Mouse (Mus musculus): ENCODE results near the gene Tsen54. TPM values are rescaled to one million over a fixed set of nuclear protein-coding genes. Genes with fewer than 3 reads are reported as not detected.

The Tsen54 gene
- total RNA-seq (2015; ENCODE audit: low replicate concordance): 4.0 and 12.6 TPM in 2 replicates
- total RNA-seq (2017; ENCODE audit: low replicate concordance): 3.6 and 4.3 TPM in 2 replicates

DNA sequence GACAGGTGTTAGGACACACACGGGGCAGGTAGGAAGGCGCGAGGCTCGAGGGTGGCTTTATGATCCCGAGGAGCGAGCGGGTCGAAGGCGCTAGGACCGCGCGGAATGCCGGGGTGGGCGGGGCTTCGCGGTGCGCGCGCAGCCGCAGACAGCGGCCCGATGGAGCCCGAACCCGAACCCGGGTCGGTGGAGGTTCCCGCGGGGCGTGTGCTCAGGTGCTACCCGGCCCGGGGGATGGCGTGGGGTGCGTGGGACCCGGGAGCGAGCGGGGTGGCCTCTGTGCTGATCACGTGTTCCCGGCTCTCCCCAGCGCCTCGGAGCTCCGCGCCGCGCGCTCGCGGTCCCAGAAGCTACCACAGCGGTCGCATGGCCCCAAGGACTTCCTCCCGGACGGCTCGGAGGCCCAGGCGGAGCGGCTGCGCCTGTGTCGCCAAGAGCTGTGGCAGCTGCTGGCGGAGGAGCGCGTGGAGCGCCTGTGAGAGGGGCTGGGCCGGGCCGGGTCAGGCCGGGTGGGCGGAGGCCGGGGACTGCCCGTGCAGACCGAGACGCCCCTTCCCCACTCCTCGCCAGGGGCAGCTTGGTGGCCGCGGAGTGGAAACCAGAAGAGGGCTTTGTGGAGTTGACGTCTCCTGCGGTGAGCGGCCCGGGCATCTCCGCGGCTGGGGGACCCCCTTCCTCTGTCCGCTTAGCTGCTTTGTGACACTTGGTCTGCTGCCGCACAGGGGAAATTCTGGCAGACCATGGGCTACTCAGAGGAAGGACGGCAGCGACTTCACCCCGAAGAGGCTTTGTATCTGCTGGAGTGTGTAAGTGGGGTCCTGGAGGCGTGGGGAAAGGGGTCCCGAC lies at the start of gene Tsen54:
TSS of gene Tsen54 (plus strand) at position 120 of the 846 bp plus-strand sequence.
- peak; percentile 58 for ATAC-seq (replicated peaks; ENCODE audit: low FRiP score, poor library complexity, severe bottlenecking)

DNA sequence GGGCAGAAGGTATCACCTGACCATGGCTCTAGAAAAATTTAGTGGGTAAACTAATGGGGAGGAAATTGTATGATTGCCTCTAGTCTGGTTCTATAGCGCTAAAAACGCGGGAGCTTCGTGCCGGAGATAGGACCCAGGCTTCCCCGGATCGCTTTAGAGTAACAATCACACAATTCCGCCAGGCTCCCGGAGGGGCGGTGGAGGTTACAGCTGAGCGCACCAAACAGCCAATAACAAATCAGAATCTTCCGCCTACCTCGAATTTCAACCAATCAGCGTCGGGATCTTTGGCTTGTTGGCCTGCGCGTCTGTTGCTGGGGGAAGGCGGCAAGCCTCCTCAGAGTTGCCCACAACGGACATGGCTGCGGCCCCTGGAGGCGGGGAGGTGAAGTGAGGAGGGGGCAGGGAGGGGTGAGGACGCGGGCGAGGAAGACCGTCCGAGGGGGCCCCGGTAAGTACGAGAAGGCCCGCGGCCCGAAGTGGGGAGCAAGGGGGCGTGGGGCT lies 49.4 kb upstream of the Tsen54 start, which contains the start of gene Tmem94:
TSS of gene Tmem94 (plus strand) at position 331 of the 504 bp plus-strand sequence.
- peak; percentile 94 for ATAC-seq (replicated peaks; ENCODE audit: low FRiP score, poor library complexity, severe bottlenecking)

DNA sequence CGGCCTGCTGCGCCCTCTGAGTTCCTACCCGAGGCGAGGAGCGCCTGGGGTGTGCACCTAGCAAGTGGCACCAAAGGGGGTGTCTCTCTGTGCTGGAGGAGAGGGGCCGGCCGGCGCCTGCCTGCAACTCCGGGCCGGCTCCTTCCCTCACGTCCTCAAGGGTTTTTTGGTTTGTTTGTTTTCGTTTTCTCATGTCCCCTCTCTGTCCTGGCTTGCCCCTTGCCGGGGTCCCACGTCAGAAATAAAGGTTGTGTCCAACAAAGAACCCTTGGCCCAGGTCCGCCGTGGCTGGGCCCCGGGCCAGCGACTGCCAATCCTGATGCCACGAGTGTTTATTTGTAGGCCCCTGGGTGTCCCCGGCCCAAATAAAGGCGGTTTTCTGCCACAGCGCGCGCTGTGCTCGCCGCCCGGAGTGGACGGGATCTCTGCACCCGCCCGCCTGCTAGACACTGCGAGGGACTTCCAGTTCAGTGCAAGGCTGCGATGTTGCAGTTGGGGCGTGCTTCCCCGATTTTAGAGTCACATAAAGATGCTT lies 48.9 kb upstream of the Tsen54 start:
- ATAC-seq (replicated peaks; ENCODE audit: low FRiP score, poor library complexity, severe bottlenecking): peak; percentile 77

DNA sequence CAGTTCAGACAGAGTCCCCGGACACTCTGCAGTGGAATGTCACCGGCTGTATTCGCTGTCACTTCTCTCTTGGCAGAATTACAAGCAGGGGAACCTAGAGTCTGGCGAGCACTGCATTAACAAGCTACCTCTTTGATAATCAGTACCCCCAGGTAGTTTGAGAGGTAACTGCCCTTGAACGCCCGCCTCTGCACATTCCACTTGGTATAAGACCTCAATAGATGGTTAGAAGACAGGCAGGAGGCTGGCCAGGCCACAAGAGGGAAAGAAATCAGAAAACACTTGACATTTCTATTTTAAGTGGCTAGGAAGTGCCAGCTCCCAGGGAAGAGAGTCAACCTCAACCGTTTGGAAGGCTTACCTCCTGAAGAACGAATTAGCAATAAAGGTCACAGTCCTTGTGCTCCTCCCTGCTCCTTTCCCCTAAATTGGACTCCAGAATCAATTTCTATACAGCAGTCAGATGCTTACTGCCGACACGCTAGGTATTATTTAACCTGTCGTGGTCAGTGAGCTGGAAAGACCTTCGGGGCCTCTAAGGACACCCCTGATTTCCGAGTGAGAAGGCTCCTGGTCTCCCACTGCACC lies 48.1 kb upstream of the Tsen54 start:
- no peak for ATAC-seq (replicated peaks; ENCODE audit: low FRiP score, poor library complexity, severe bottlenecking)

DNA sequence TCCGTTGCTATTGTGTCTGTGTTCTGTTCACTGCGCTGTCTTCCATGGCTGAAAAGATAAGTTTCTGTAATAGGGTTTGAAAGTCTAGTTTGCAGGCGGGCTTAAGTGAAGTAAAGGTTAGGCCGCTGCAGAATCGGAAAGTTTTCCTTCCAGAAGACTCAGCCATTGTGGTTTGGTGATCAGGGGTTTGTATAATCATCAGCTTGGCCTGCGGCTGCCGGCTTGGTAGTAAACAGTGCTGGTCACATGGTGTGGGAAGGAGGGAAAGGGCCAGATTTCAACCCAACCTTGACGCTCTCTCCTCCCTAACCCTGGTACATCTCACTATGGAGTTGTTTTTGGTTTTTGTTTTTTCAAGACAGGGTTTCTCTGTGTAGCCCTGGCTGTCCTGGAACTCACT lies 47.5 kb upstream of the Tsen54 start:
- no peak for ATAC-seq (replicated peaks; ENCODE audit: low FRiP score, poor library complexity, severe bottlenecking)

DNA sequence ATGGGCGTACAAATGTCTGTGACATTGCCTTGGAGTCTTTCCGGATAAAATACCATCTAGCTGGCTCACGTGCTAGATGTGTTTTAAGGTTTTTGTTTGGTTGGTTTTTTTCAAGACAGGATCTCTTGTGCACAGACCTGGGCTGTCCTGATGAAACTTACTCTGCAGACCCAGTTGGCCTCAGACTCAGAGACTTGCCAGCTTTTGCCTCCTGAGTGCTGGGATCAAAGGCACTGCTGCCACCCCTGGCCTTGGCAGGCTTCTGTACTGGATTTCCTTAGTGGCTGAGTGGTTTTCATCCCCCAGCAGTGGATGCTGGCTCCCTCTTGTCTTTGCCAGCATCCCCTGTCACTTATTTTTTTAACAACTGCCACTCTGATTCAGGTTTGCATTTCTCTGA lies 45.6 kb upstream of the Tsen54 start:
- ATAC-seq (replicated peaks; ENCODE audit: low FRiP score, poor library complexity, severe bottlenecking): no peak

DNA sequence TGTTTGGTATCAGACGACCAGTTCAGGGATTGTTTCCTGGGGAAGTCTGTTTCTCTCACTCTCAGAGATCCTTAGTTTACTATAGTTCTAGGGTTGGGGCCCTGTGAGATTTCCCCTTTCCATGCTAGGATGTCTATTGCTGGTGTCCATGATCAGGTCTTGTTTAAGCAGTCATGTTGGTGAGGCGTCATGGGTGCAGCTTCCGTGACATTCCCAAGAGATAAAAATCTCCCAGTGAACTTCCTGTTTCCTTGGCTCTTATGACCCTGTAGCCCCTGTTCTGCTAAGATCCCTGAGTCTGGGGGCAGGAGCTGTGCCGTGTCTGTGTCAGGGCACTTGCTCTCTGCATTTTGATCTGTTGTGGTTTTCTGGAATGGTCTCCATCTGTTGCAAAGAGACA lies 39.9 kb upstream of the Tsen54 start:
- ATAC-seq (replicated peaks; ENCODE audit: low FRiP score, poor library complexity, severe bottlenecking): no peak

DNA sequence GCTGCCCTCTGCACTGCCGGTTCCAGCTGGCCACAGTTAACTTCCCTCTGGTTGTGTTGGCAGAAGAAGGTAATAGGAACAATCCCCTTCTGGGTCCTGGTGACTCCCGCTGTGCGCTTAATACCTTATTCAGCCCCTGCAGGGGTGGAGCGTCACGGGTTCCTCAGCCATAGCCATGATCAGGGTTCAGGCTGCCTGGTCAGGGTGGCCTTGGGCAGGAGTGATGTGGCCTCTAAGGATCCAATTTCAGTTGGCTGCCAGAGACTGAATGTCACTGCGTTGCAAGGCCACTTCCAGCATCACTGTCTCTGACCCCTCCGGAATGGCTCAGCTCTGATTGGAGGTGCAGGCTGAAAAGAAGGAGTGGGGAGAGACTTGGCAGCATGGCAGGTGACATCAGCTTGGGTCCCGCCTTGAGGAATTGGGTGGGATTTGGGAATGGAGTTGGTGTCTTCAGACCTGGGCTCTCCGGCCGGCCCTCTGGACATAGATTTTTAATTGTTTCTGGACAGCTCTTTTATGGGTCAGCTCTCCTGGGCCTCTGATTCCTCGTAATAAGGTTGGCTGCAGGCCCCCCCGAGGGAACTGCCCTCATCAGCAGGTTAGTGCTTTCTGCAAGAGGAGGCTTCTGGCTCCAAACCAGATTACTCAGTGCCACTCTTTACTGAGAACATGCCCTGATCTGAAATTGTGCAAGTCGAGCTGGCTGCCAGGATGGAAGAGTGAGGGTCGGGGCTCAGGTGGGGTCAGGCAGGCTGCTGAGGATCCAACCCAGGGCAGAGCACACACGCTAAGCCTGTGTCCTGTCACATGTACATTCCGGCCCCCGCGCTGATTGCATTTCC lies 38.5 kb upstream of the Tsen54 start:
- no peak for ATAC-seq (replicated peaks; ENCODE audit: low FRiP score, poor library complexity, severe bottlenecking)

DNA sequence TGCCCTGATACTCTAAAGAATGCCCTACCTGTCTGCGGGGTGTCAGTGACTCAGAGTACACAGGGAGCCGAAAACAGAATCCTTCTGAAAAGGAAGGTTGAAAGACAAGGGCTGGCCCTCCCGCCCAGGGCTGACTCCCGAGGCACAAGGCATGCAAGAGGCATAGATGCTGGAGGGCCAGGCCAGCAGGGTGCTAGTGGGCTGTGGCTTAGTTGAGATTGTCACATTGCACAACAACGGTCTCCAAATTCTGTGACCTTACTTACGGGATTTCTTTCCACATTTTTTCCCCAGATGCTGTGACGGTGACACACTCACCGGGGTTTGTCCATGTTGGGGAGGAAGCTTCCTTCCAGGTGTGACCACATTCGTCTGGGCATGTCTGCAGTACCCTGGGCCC lies 37.6 kb upstream of the Tsen54 start:
- ATAC-seq (replicated peaks; ENCODE audit: low FRiP score, poor library complexity, severe bottlenecking): no peak

DNA sequence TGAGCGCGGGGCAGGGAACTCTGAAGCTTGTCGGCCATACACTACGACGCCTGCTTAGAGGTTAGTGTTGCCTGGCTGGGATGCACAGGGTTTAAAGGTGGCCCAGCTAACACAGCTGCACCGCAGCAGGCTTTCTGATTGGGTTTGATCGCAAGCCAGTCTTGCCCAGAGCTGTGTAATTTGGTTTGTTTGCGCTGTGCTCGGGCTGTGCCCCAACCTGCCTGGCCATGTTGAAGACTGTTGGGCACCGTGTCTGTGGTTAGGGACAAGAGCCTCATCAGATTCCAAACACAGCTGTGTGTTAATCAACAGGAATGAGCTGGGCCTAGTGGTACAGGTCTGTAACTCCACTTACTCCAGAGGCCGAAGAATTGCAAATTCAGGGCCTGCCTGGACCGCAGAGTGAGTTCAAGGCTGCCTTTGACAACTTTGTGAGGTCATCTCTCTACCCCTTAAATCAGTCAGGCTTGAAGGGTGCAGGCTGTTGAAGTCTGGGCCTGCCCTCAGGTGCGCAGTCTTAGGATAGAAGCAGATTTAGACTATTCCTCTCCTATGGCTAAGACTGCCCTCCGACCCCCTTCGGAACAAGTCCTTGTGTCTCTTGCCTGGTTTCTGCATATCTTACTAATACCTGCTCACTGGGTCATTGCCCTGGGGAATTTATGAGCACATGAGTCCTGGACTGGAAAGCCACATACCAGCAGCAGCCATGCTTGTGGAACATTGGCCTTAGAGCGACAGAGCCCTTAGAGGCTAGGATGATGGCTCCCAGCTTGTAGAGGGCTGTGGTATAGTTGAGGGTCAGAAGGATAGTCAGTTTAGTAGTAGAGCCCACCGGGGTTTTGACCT lies 36.8 kb upstream of the Tsen54 start:
- ATAC-seq (replicated peaks; ENCODE audit: low FRiP score, poor library complexity, severe bottlenecking): no peak

DNA sequence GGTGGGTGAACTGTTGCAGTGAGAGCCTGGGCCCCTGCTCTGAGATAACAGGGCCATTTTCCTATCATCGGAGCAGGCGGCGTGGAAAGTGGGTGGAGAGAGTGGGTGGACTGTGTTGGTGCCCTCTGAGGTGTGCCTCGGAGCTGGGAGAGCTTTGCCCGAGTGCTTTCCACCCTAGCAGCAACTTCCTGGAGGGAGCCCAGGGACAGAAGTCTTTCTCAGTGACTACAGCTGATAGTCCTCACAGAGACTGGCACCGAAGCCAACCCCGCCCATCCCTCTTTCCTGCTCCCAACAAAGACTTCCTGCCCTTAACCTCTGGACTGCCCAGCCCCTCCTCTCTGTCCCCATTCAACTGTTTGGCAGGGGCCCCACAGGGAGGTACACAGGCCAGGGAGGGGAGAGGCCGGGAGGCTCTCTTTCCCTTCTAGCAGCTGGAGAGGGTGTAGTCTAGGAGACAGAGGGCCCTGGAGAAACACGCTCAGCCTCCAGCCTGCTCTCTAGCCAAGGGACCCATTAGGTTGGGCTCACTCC lies 35.4 kb upstream of the Tsen54 start:
- ATAC-seq (replicated peaks; ENCODE audit: low FRiP score, poor library complexity, severe bottlenecking): peak; percentile 87

DNA sequence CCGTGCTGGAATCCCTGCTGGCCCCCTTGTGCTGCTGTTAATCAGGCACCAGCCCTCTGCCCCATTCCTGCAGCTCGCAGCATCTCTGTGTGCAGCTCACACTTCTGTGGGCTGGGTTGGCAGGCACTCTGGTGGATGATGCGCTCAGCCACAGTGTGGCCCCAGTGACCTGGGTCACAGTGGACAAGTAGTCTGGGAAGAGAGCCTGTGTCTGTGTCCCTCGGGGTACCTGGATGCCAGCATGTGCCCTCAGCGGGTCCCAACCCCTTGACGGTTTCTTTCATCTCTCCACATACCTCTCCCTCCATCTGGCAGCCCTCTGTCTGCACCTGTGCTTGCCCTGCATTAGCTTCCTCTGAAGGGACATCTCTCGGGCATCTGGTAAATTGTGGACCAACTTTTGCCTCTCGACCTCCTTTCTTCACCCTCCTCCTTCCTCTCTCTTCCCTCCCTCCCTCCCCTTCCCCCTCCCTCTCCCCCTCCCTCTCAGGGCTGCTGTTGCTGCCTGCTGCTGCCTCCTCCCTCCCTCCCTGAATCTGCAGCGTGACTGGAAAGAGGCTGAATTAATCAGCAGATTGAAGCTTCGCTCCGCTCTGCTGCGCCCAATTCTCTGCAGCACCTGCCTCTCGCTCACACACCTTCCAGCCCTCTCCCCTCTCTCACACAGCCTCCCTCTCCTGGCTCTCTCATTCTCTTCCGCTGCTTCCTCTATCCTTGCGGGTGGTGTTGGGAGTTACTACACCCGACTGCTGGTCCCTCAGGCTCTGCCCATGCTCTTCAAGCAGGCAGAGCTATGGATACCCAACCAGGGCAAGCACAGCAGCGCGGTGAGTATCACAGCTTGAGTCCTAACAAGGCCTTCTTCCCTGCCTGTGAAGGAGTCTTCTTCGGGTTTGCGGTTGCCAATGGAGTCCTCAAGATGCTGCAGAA lies 34.1 kb upstream of the Tsen54 start:
- no peak for ATAC-seq (replicated peaks; ENCODE audit: low FRiP score, poor library complexity, severe bottlenecking)

DNA sequence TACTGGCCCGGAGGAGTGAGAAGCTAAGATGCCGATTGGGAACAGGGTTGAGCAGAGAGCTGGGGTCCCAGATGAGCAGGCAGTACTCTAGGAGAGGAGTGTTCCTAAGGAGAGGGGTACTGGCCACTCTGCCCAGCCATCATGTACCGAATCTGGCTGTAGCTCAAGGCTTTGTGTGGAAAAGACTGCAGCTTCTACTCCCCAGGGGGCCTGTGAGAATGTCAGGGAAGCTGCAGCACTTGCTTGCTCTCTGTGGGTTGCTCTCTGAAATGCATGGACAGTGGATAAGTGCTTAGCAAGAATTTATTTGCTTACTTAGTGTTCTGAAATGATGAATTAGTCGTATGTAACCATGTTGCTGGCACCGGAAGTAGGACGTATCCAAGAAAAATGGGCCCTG lies 28.1 kb upstream of the Tsen54 start:
- ATAC-seq (replicated peaks; ENCODE audit: low FRiP score, poor library complexity, severe bottlenecking): no peak

DNA sequence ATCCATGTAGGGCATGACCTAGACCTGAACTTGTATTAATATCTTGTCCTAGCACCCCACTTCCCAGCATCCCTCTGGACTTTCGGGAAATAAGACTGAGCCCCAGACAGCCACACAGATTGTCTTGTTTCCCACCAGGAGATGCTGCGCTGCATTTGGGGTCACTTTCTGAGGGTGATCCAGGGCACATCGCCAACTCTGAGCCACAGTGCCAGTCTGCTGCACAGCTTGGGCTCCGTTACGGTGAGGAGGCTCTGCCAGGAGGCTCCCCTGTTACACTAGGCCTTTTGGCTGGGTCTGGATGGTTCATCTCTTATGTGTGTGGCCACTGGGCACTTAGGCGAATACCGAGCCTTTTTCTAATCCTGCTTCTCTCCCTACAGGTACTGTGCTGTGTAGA lies 24.7 kb upstream of the Tsen54 start:
- no peak for ATAC-seq (replicated peaks; ENCODE audit: low FRiP score, poor library complexity, severe bottlenecking)

DNA sequence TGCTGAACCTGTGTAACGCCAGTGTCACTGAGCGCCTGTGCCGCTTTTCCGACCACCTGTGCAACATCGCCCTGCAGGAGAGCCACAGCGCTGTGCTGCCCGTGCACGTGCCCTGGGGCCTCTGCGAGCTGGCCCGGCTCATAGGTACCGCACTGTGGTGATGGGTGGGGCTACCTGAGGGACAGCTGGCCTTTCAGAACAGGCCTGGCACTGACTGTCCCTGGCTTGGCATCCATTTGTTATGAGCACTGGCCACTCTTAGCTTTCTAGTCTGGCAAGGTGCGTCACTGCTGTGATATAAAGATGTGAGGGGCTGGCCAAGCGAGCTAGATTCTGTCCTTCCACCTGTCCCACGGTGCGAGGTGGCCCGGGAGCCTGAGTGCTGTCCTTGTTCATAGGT lies 22.6 kb upstream of the Tsen54 start:
- no peak for ATAC-seq (replicated peaks; ENCODE audit: low FRiP score, poor library complexity, severe bottlenecking)

DNA sequence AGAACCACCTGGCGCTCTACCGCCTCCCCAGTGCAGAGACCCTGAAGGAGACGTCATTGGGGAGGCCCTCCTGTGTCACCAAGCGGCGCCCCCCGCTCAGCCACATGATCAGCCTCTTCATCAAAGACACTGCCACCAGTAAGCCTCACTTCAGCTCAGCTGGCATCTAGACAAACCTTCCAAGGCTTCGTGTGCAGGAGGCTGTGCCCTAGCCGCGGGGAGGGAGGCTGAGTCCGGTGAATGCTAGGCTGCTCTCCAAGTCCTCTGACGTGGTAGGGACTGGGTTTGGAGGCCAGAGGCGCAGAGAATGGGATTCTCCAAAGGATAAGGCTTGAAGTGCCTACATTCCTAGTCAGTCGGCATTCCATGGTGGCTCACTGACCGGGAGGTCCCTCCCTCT lies 22.2 kb upstream of the Tsen54 start:
- ATAC-seq (replicated peaks; ENCODE audit: low FRiP score, poor library complexity, severe bottlenecking): no peak

DNA sequence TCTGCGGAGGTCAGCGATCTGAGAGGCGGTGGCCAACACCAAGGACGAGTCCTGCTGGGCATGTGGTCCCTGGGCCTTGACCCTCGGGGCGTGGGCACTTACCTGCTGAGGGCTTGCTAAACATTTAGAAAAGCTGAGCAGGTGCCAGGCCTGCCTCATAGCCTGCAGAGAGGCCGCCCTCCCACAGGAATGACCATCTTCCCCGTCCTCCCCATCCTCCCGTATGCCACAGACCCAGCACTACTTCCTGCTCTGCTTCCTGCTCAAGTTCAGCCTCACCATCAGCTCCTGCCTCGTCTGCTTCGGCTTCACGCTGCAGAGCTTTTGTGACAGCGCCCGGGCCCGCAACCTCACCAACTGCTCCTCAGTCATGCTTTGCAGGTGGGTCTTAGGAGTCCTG lies 17.6 kb upstream of the Tsen54 start:
- no peak for ATAC-seq (replicated peaks; ENCODE audit: low FRiP score, poor library complexity, severe bottlenecking)

DNA sequence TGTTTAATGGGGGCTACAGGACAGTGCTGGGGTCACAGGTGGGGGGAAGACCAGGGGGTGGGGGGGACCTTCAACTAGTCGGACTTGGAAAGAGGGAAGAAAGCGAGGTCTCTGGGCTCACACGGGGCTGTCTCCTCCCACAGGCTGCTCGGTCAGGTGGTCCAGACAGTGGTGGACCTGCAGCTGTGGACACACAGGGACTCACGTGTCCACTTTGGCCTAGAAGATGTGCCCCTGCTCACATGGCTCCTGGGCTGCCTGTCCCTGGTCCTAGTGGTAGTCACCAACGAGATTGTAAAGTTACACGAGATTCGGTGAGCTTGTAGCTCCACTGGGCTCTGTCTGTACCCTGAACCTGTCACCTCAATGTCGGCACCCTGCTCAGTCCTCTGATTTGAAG lies 16.9 kb upstream of the Tsen54 start:
- no peak for ATAC-seq (replicated peaks; ENCODE audit: low FRiP score, poor library complexity, severe bottlenecking)

All from erythroid progenitor cell, adult 5-6 weeks (primary cell).